Mouse (Mus musculus) adrenal gland (tissue): ENCODE measurements around the gene Cyp2c39.
"Not testable (repeated sequence)": the region's sequence is repeated elsewhere in the genome, so short reads cannot be mapped to it uniquely, and the experiment has no call there.

Source experiments
- intact Hi-C: fragments of 180-260 bp; cut with DNase I; formaldehyde crosslinking; loops from one replicate; pipeline ENCODE4 v1.15.1; 2025
- long read RNA-seq, 2 experiments: library from polyadenylated mRNA; unstranded; transcript quantifications; one replicate each; pipeline ENCODE4 v2.0.0; 2020; ENCODE audit warnings: borderline replicate concordance in 1 of 2; ENCODE audit not compliant: insufficient replicate concordance in 1 of 2

The Cyp2c39 gene
- long read RNA-seq, experiment 1, result 0 reads
- long read RNA-seq, experiment 2, result 0 reads

DNA sequence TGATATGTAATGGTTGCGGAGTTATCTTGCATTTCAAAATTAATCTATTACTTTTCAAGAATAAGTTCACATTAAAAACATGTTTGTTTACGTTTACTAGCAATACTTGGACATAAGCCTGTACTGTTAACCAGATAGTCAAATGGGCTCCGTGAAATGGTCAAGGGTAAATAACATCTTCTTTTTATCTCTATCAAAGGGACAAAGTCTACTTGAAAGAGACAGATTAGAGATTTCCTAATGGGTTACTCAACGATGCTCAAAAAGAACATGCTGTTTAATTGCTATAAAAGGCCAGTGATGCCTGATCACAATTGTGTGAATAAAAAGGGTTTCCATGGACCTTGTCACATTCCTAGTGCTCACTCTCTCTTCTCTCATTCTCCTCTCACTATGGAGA lies at the start of gene Cyp2c39:
Gene Cyp2c39 (plus strand): TSS at position 329 of the 400 bp plus-strand sequence.
- intact Hi-C loops, result no loop called here

DNA sequence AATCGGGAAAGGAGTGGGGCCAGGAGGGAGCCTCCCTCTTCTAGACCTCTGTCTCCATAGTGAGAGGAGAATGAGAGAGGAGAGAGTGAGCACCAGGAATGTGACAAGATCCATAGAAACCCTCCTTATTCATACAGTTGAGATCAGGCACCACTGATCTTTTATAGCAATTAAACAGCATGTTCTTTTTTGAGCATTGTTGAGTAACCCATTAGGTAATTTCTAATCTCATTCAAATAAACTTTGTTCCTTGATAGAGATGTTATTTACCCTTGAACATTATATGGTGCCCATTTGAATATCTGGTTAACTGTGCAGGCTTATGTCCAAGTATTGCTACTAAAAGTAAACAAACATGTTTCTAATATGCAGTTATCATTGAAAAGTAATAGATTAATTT lies 47.7 kb upstream of the Cyp2c39 start, which contains the start of gene Cyp2c38:
Gene Cyp2c38 (minus strand): TSS at position 135 of the 400 bp plus-strand sequence.
- intact Hi-C loops, result no loop called here

DNA sequence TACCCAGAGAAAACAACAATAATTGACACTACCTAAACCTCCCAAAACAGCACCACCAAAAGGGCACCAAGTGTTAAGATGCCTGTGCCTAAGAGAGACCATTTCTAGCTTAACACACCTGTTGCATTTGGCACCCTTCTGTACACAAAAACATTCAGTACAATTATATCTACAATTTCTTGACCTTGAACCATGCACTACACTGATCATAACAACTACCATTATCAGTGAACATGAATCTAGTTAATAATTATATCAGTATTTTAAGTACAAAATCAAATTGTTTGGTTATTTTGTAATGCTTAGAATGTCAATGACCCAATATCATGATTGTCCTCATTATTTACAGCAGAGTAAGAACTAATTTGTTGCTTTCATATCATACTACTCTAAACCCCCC lies 46.7 kb upstream of the Cyp2c39 start:
- intact Hi-C loops, result no loop called here

- intact Hi-C loops, result not testable (repeated sequence)
These were observed 26.7 kb upstream of the Cyp2c39 start for GRCm38 (mm10) chr19:39483961-39484360.

DNA sequence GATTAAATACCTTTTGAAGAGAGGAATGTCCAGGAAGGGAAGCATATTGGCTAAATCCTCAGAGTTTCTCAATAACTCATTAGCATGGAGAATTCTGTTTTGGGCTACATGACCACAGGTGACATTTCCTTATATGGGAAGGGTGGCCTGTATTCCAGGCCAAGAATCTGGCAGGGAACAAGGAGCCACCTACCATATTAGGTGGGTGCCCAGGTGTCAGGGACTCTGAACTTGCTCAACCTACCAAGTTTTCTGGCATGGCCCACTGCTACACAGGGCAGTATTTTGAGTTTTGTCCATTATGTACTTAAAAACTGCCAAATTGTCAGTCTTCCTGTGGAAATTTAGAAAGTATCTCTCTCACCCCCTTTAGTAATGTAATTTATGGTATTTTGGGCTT lies 4.3 kb upstream of the Cyp2c39 start:
- intact Hi-C loops, result no loop called here

GRCm38 (mm10) chr19:39509533-39509932 lies 1.1 kb upstream of the Cyp2c39 start:
- intact Hi-C loops, result no loop called here
